Mouse (Mus musculus) spleen, embryonic (tissue): Measurements from ENCODE around the gene Cd68.
"Not testable (repeated sequence)": the region's sequence is repeated elsewhere in the genome, so short reads cannot be mapped to it uniquely, and the experiment has no call there.

Experiments used
- CTCF ChIA-PET: fragments of 350-600 bp; sonication (Branson Sonifier 250); formaldehyde crosslinking; loops from one replicate; lab custom pipeline; 2022; lab: Charles Lee

Cd68 gene

GRCm38 (mm10) chr11:69633128-69633866, 32.7 kb downstream of the Cd68 start:
- CTCF ChIA-PET, result interaction anchor here (0.6 to 0.8 kb wide), 2 partner anchors 25 to 385 kb away, joined by 3 read pairs; no protein-coding TSS in a partner anchor

GRCm38 (mm10) chr11:69632284-69633089, 33.5 kb downstream of the Cd68 start, which contains the start of gene Fxr2:
Gene Fxr2 (plus strand): TSS chr11:69632990.
- CTCF ChIA-PET, result interaction anchor here (0.7 to 0.8 kb wide), 2 partner anchors 26 to 382 kb away, joined by 3 read pairs; no protein-coding TSS in a partner anchor

GRCm38 (mm10) chr11:69629802-69630201, 36.2 kb downstream of the Cd68 start:
- CTCF ChIA-PET, result no interaction called here

- CTCF ChIA-PET, result interaction anchor here (1.1 kb wide), 1 partner anchor 35 kb away, joined by 4 read pairs; no protein-coding TSS in a partner anchor
Measured at GRCm38 (mm10) chr11:69628286-69628685, 37.7 kb downstream of the Cd68 start.

- CTCF ChIA-PET, result not testable (repeated sequence)
Measured at GRCm38 (mm10) chr11:69624339-69624738, 41.6 kb downstream of the Cd68 start.

- CTCF ChIA-PET, result no interaction called here
Measured at GRCm38 (mm10) chr11:69623006-69623405, 42.9 kb downstream of the Cd68 start.

GRCm38 (mm10) chr11:69622406-69622805, 43.5 kb downstream of the Cd68 start:
- CTCF ChIA-PET, result no interaction called here

- CTCF ChIA-PET, result no interaction called here
Measured at GRCm38 (mm10) chr11:69621571-69622268, 44.2 kb downstream of the Cd68 start, which contains the start of gene Sat2. Gene Sat2 (plus strand): TSS chr11:69622024.

GRCm38 (mm10) chr11:69620394-69621081, 45.4 kb downstream of the Cd68 start:
- CTCF ChIA-PET, result interaction anchor here (0.6 to 0.7 kb wide), 3 partner anchors 89 to 769 kb away, joined by 4 to 6 read pairs (median 4); no protein-coding TSS in a partner anchor

- CTCF ChIA-PET, result no interaction called here
Measured at GRCm38 (mm10) chr11:69617805-69618204, 48.1 kb downstream of the Cd68 start, which contains the start of gene Shbg. Gene Shbg (minus strand): TSS chr11:69617905.

- CTCF ChIA-PET, result no interaction called here
Measured at GRCm38 (mm10) chr11:69616781-69617180, 49.2 kb downstream of the Cd68 start.

GRCm38 (mm10) chr11:69614257-69614588, 51.7 kb downstream of the Cd68 start:
- CTCF ChIA-PET, result interaction anchor here (0.7 to 1.4 kb wide), 4 partner anchors 17 to 200 kb away, joined by 5 to 20 read pairs (median 8); no protein-coding TSS in a partner anchor
